Mouse (Mus musculus): ENCODE results near the gene Lbhd1. TPM values are rescaled to one million over a fixed set of nuclear protein-coding genes. Genes with fewer than 3 reads are reported as not detected.

Lbhd1 gene
- polyA plus RNA-seq, 1 experiment from 2014 or later: 27.5 TPM

GRCm38 (mm10) chr19:8941515-8942217 is 58.1 kb downstream of the Lbhd1 start, which contains the start of gene Mta2:
Gene Mta2 (plus strand): TSS chr19:8941875.
- no peaks in the 10 kb centered on the region for H3K27me3 ChIP-seq (ENCODE audit: insufficient read depth, low read length)
- peak within 1 kb of the TSS; percentile 99 for H3K27ac ChIP-seq (ENCODE audit: low read depth)
- H3K9me3 ChIP-seq (ENCODE audit: low read length): no peaks in the 10 kb centered on the region
- DNase-seq: peak; percentile 97
- ATAC-seq: peak; percentile 91
- peak within 1 kb of the TSS; percentile 77 for H3K4me2 ChIP-seq (ENCODE audit: low read depth, low read length)
- peaks cover 43% of the 10 kb centered on the region for H3K36me3 ChIP-seq (replicated peaks; ENCODE audit: insufficient read depth, low read length)
- H3K9ac ChIP-seq (replicated peaks): peak within 1 kb of the TSS; percentile 98
- under 1% methylated on average over 64 of the region's 64 CpGs for WGBS (ENCODE audit: insufficient replicate concordance)
- H3K4me1 ChIP-seq (ENCODE audit: insufficient read depth): peaks cover 36% of the 10 kb centered on the region
- TF ChIP-seq EP300 (IDR thresholded peaks at IDR 0.05; ENCODE audit: low read depth) (peak; percentile 49; the same call in 1 of the 2 replicates), CTCF (IDR thresholded peaks at IDR 0.05; ENCODE audit: low read depth) (0 out of 2 replicates have a peak, but pooled peaks have one; percentile 27)
- H3K4me3 ChIP-seq (ENCODE audit: low read depth, low read length): peak within 1 kb of the TSS; percentile 90

Small RNA genes within 50 kb of the gene (microRNA-seq; reads per million reads assigned to microRNA genes)
- gene Mir5136: not detected

Other genes with a start within 250 kb of the Lbhd1 start
- gene Chrm1, start 219.9 kb upstream of the Lbhd1 start, polyA plus RNA-seq (2015; fragmentation: Nextera tagmentation; extraction: Ambion mirVana): not detected in 2 replicates
- gene Slc3a2, start 160.4 kb upstream of the Lbhd1 start, polyA plus RNA-seq (2015; fragmentation: Nextera tagmentation; extraction: Ambion mirVana): 64.4 and 68.0 TPM in 2 replicates
- 36.0 and 36.8 TPM in 2 replicates for gene Wdr74, start 147.9 kb upstream of the Lbhd1 start, polyA plus RNA-seq (2015; fragmentation: Nextera tagmentation; extraction: Ambion mirVana)
- 0.31 and 0.43 TPM in 2 replicates for gene 1700092M07Rik, start 143.0 kb upstream of the Lbhd1 start, polyA plus RNA-seq (2015; fragmentation: Nextera tagmentation; extraction: Ambion mirVana)
- gene Stx5a, start 142.3 kb upstream of the Lbhd1 start, polyA plus RNA-seq (2015; fragmentation: Nextera tagmentation; extraction: Ambion mirVana): 36.3 and 37.5 TPM in 2 replicates
- 47.9 and 49.9 TPM in 2 replicates for gene Nxf1, start 126.7 kb upstream of the Lbhd1 start, polyA plus RNA-seq (2015; fragmentation: Nextera tagmentation; extraction: Ambion mirVana)
- 56.0 and 59.1 TPM in 2 replicates for gene Tmem223, start 112.7 kb upstream of the Lbhd1 start, polyA plus RNA-seq (2015; fragmentation: Nextera tagmentation; extraction: Ambion mirVana)
- 76.3 and 80.3 TPM in 2 replicates for gene Tmem179b, start 109.3 kb upstream of the Lbhd1 start, polyA plus RNA-seq (2015; fragmentation: Nextera tagmentation; extraction: Ambion mirVana)
- gene Taf6l, start 97.3 kb upstream of the Lbhd1 start, polyA plus RNA-seq (2015; fragmentation: Nextera tagmentation; extraction: Ambion mirVana): 6.6 and 7.9 TPM in 2 replicates
- gene Polr2g, start 85.2 kb upstream of the Lbhd1 start, polyA plus RNA-seq (2015; fragmentation: Nextera tagmentation; extraction: Ambion mirVana): 61.7 and 63.3 TPM in 2 replicates
- gene Zbtb3, start 81.2 kb upstream of the Lbhd1 start, polyA plus RNA-seq (2015; fragmentation: Nextera tagmentation; extraction: Ambion mirVana): 0.82 and 0.91 TPM in 2 replicates
- 9.8 and 12.5 TPM in 2 replicates for gene Ttc9c, start 64.4 kb upstream of the Lbhd1 start, polyA plus RNA-seq (2015; fragmentation: Nextera tagmentation; extraction: Ambion mirVana)
- 2.1 and 2.3 TPM in 2 replicates for gene Hnrnpul2, start 63.7 kb upstream of the Lbhd1 start, polyA plus RNA-seq (2015; fragmentation: Nextera tagmentation; extraction: Ambion mirVana)
- not detected in 2 replicates for gene AC129217.1, start 54.0 kb upstream of the Lbhd1 start, polyA plus RNA-seq (2015; fragmentation: Nextera tagmentation; extraction: Ambion mirVana)
- gene Bscl2, start 46.3 kb upstream of the Lbhd1 start, polyA plus RNA-seq (2015; fragmentation: Nextera tagmentation; extraction: Ambion mirVana): 30.5 and 32.7 TPM in 2 replicates
- gene Gng3, start 44.5 kb upstream of the Lbhd1 start, polyA plus RNA-seq (2015; fragmentation: Nextera tagmentation; extraction: Ambion mirVana): 0.08 and 0.23 TPM in 2 replicates
- 0.24 and 0.26 TPM in 2 replicates for gene Lrrn4cl, start 33.0 kb upstream of the Lbhd1 start, polyA plus RNA-seq (2015; fragmentation: Nextera tagmentation; extraction: Ambion mirVana)
- gene Ubxn1, start 12.2 kb upstream of the Lbhd1 start, polyA plus RNA-seq (2015; fragmentation: Nextera tagmentation; extraction: Ambion mirVana): 147 TPM in 2 replicates
- 48.6 and 52.6 TPM in 2 replicates for gene Uqcc3, start 2.8 kb upstream of the Lbhd1 start, polyA plus RNA-seq (2015; fragmentation: Nextera tagmentation; extraction: Ambion mirVana)
- gene Gm49403, start 198 bp downstream of the Lbhd1 start, polyA plus RNA-seq (2015; fragmentation: Nextera tagmentation; extraction: Ambion mirVana): not detected in 2 replicates
- gene 1810009A15Rik, start 5.1 kb downstream of the Lbhd1 start, polyA plus RNA-seq (2015; fragmentation: Nextera tagmentation; extraction: Ambion mirVana): 30.5 and 32.5 TPM in 2 replicates
- not detected in 2 replicates for gene Gm49416, start 5.2 kb downstream of the Lbhd1 start, polyA plus RNA-seq (2015; fragmentation: Nextera tagmentation; extraction: Ambion mirVana)
- gene Ints5, start 9.3 kb downstream of the Lbhd1 start, polyA plus RNA-seq (2015; fragmentation: Nextera tagmentation; extraction: Ambion mirVana): 11.4 and 12.1 TPM in 2 replicates
- gene Ganab, start 14.3 kb downstream of the Lbhd1 start, polyA plus RNA-seq (2015; fragmentation: Nextera tagmentation; extraction: Ambion mirVana): 29.4 and 32.4 TPM in 2 replicates
- gene B3gat3, start 36.6 kb downstream of the Lbhd1 start, polyA plus RNA-seq (2015; fragmentation: Nextera tagmentation; extraction: Ambion mirVana): 20.2 and 22.3 TPM in 2 replicates
- 2.0 and 2.5 TPM in 2 replicates for gene Rom1, start 45.6 kb downstream of the Lbhd1 start, polyA plus RNA-seq (2015; fragmentation: Nextera tagmentation; extraction: Ambion mirVana)
- 8.0 and 9.5 TPM in 2 replicates for gene Eml3, start 45.8 kb downstream of the Lbhd1 start, polyA plus RNA-seq (2015; fragmentation: Nextera tagmentation; extraction: Ambion mirVana)
- 43.0 and 45.7 TPM in 2 replicates for gene Mta2, start 58.1 kb downstream of the Lbhd1 start, polyA plus RNA-seq (2015; fragmentation: Nextera tagmentation; extraction: Ambion mirVana)
- gene Tut1, start 70.1 kb downstream of the Lbhd1 start, polyA plus RNA-seq (2015; fragmentation: Nextera tagmentation; extraction: Ambion mirVana): 9.0 and 10.7 TPM in 2 replicates
- 129 and 134 TPM in 2 replicates for gene Eef1g, start 83.3 kb downstream of the Lbhd1 start, polyA plus RNA-seq (2015; fragmentation: Nextera tagmentation; extraction: Ambion mirVana)
- 3.5 and 4.0 TPM in 2 replicates for gene Ahnak, start 105.6 kb downstream of the Lbhd1 start, polyA plus RNA-seq (2015; fragmentation: Nextera tagmentation; extraction: Ambion mirVana)
- gene Scgb1a1, start 204.2 kb downstream of the Lbhd1 start, polyA plus RNA-seq (2015; fragmentation: Nextera tagmentation; extraction: Ambion mirVana): 0.85 and 3.7 TPM in 2 replicates

Data from liver, postnatal 0 days (tissue).